Mouse (Mus musculus): ENCODE measurements around the gene Fcamr.

Gene Fcamr

DNA sequence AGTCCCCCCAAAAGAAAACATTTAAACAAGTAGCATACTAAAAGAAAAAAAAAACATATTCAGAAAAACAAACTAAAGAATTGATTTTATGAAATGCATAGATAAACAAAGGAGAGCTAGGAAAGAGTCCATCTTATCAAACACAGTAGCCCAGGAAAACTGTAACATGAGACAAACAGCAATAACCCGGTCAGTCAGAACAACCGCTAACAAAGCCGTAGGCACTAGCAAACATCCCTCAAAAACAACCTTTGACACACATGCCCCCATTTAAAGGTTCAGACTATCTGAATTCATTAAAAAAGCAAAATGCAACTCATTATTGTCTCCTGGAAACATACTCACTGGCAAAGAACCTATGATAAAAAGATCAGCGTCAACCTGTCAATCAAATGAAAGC is 56.8 kb downstream of the Fcamr start:
- no peak for DNase-seq

DNA sequence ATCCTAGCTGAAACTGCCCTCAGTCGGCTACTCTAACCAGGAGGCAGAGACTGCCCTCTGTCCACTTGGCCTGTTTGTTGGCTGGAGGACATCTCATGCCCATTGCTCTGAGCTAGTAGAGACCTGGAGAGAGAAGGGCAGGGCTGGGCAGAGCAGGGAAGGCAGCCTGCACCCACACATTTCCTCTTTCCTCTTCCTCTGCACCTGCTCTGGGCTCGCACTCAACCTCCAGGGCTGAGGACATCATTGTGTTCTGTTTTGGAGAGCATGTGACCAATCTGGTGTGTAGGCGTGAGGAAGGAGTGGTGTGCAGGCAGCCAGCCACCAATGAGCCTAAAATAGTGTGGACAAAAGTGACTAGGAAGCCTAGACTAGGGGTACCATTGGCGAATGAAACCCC is 63.5 kb downstream of the Fcamr start:
- DNase-seq = peak; percentile 51

All from thymus, postnatal 4 days (tissue).